Mouse (Mus musculus): ENCODE data around the gene Pax6.

- TF ChIP-seq CTCF (IDR thresholded peaks at IDR 0.05; ENCODE audit: low read depth) (no peak), EP300 (IDR thresholded peaks at IDR 0.05; ENCODE audit: low read depth) (no peak)
Measured at GRCm38 (mm10) chr2:105674875-105675729, 6.4 kb downstream of the Pax6 start.

All from heart, postnatal 0 days (tissue).